Mouse (Mus musculus) left cerebral cortex, adult 2 months (tissue): ENCODE results near the gene Lin7b. TPM values are rescaled to one million over a fixed set of nuclear protein-coding genes. Genes with fewer than 3 reads are reported as not detected.
A peak's percentile ranks its signal among the peaks of the same experiment; 100 is the strongest.

Experiments used
- DNase-seq, 2 experiments: peaks; one replicate each; pipeline ENCODE4 v3.0.0; 2021 to 2022; ENCODE audit warnings: low spot score in 2 of 2, mixed read lengths in 1 of 2; ENCODE audit errors: extremely low spot score in 1 of 2
- H3K27ac ChIP-seq: fragments of 200-600 bp; 2 replicates; pipeline ENCODE4 v1.8.1; 2022
- H3K4me3 ChIP-seq: fragments of 200-600 bp; 2 replicates; pipeline ENCODE4 v1.8.1; 2022
- CTCF ChIP-seq: fragments of 200-600 bp; IDR thresholded peaks from 2 replicates; pipeline ENCODE4 v1.8.1; 2022; ENCODE audit warnings: antibody characterized with exemption, mild to moderate bottlenecking, moderate library complexity
- intact Hi-C: fragments of 180-260 bp; cut with DNase I; formaldehyde crosslinking; loops from one replicate; pipeline ENCODE4 v1.15.1; 2025
- total RNA-seq, 2 experiments: library from RNA; stranded (reverse); gene quantifications; 2 replicates each; pipeline ENCODE4 v1.2.3; 2021

Lin7b gene
- total RNA-seq, 2 experiments from 2014 or later = 156 to 178 TPM

- peak in 1 of 2 experiments; percentile 41 for DNase-seq
- H3K27ac ChIP-seq = no peak overlapping the region
- peak; percentile 9; the same call in 1 of the 2 replicates for TF ChIP-seq CTCF
- intact Hi-C loops = loop anchor here (2.0 kb wide), 1 partner anchor 39 kb away; no protein-coding TSS in a partner anchor
- H3K4me3 ChIP-seq = peak overlapping the region; percentile 38
These were observed 30.8 kb downstream of the Lin7b start for GRCm38 (mm10) chr7:45339410-45340065.

DNA sequence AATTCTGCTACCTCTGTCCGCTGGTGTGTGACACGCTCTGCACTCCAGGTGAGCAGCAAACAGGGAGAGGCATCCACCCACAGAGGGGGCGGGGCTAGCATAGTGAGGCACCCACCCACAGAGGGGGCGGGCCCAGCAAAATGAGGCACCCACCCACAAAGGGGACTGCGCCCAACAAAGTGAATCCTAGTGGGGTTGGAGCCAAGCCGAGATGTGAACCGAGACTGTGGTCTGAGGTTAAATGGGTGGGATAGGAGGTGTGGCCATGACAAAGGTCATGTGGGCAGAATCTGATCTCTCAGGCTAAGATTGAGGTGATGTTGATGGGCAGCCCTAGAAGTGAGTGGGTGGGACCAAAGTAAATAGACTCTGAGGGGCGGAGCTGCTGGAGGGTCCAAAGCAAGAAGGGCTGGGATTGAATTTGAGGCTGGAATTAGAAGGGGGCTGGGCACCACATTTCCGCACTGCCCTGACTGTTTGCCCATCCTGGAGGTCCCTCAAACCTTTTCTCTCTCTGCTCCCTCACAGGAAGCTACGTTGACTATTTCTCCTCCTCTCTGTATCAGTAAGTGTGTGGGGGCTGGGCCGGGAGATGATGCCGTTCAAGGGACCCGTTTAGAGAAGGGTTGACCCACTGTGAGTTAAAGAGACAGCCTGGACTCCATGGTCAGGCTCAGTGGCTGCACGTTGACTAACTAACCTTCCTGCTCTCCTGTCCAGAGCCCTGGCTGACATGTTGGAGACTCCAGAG is 32.0 kb downstream of the Lin7b start:
- Histone ChIP-seq H3K27ac (no peak overlapping the region), H3K4me3 (no peak overlapping the region)
- peak in 1 of 2 experiments; percentile 39 for DNase-seq
- intact Hi-C loops = no loop called here
- no peak for TF ChIP-seq CTCF

DNA sequence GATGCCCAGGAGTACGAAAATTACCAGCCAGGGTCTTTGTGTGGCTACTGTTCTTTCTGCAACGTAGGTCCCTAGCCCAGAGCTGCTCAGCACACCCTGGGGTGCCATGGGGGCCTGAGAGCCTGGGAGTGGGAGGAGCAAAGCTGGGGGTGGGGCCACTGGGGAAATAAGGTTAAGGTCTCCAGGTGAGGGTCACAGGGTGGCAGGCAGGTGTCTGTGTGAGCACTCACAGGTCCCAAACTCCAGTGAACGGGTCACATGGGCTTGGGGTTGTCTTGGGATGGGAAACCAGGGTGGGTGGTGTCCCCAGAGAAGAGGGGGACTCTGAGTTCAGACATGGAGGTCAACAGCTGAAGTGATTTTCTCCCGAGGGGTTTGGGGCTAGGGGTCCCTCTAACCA is 32.9 kb downstream of the Lin7b start:
- DNase-seq = no peak
- Histone ChIP-seq H3K27ac (no peak overlapping the region), H3K4me3 (no peak overlapping the region)
- intact Hi-C loops = no loop called here
- TF ChIP-seq CTCF = no peak

DNA sequence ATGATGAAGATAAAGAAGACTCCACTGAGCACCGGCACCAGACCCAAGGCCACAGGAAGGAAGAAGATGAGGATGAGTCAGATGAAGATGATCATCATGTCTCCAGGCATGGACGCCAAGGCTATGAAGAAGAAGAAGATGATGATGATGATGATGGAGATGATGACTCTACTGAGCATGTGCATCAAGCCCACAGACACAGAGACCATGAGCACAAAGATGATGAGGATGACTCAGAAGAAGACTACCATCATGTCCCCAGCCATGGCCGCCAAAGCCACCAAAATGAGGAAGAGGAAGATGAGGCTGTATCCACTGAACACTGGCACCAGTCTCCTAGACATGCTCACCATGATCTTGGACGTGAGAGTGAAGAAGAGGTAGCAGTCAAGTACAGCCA is 34.1 kb downstream of the Lin7b start:
- no peak for TF ChIP-seq CTCF
- Histone ChIP-seq H3K4me3 (no peak overlapping the region), H3K27ac (no peak overlapping the region)
- no peak for DNase-seq
- intact Hi-C loops = no loop called here

GRCm38 (mm10) chr7:45335056-45335455 is 35.3 kb downstream of the Lin7b start, which contains the start of gene Hrc:
Gene Hrc, plus strand, starts transcription at chr7:45335290.
- no peak for DNase-seq
- TF ChIP-seq CTCF = no peak
- intact Hi-C loops = no loop called here
- Histone ChIP-seq H3K27ac (no peak within 1 kb of the TSS), H3K4me3 (no peak within 1 kb of the TSS)

GRCm38 (mm10) chr7:45334605-45335004 is 35.8 kb downstream of the Lin7b start:
- Histone ChIP-seq H3K4me3 (no peak overlapping the region), H3K27ac (no peak overlapping the region)
- no peak for DNase-seq
- intact Hi-C loops = no loop called here
- TF ChIP-seq CTCF = no peak

DNA sequence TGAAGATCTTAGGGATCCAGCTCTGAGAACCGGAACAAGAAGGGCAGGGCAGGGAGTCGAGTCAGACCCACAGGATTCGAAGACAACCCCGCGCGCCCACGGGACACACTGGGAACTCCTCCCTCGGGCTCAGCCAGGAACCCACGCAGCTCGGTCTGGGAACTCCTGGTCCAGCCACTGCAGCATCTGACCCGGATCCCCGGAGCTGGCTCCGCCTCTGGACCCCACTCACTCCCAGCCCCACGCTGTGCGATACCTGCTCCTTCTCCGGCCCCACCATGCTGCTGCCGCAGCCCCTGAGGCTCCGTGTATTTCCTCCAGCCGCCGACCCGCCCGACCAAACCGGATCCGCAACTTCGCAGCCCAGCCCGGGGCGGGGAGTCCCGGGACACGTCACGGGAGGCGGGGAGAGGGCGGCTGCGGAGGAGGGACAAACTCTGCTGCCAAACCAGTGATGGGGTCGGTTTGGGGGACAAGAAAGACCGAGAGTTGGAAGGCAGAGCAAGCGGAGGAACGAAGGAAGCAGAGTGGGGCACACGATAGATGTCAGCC is 36.9 kb downstream of the Lin7b start, which contains the start of gene Trpm4:
Gene Trpm4 (minus strand): TSS at position 350 of the 552 bp plus-strand sequence.
- DNase-seq = peak; percentile 69 to 80
- intact Hi-C loops = no loop called here
- Histone ChIP-seq H3K27ac (peak within 1 kb of the TSS; percentile 89), H3K4me3 (peak within 1 kb of the TSS; percentile 71)
- no peak for TF ChIP-seq CTCF

- DNase-seq = peak in 1 of 2 experiments; percentile 44
- intact Hi-C loops = no loop called here
- TF ChIP-seq CTCF = no peak
- peak overlapping the region; percentile 71 for H3K4me3 ChIP-seq
- peak overlapping the region; percentile 89 for H3K27ac ChIP-seq
These were observed 37.5 kb downstream of the Lin7b start for GRCm38 (mm10) chr7:45332685-45333425.

DNA sequence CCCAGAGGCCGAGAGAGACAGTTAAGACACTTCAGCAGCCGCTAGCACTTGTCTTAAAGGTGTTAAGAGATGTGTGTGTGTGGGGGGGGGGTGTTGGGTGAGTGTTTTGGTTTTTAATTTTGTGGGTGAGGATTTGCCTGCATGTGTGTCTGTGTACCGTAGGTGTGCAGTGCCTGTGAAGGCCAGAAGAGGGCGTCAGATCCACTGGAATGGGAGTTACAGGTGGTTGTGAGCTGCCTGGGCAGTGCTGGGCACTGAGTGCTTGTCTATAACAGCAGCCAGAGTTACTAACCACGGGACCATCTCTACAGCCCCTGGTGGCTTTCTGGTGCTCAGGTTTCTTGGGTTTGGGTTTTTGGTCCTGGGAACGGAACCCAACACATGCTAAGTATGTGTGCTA is 38.9 kb downstream of the Lin7b start:
- TF ChIP-seq CTCF = peak; percentile 22
- no peak for DNase-seq
- intact Hi-C loops = no loop called here
- Histone ChIP-seq H3K27ac (no peak overlapping the region), H3K4me3 (no peak overlapping the region)

DNA sequence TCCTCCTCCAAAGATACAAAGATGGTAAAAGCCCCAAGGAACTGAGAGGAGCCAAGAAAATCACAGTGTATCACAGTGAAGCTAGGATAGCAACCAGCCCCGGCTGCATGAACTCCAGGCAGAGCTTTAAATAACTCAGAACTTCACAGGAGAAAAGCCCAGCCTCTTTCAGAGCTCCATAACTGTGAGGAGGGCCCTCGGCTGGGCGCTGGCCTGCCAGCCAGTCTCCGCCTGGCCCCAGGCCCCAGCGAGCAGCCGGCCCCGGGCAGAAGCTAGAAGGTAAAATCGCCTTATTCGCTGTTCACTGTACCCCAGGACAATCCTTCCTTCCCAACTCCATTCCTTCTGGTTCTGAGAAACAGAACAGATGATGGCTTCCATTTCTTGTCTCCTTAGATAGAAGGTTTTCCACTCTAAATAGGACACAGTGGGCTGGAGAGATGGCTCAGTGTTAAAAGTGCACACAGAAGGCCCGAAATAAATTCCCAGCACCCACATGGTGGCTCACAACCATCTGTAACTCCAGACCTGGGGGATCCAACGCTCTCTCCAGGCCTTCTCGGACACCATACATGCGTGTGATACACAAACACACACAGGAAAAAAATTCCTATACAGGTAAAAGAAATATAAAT is 41.4 kb downstream of the Lin7b start:
- TF ChIP-seq CTCF = no peak
- Histone ChIP-seq H3K4me3 (no peak overlapping the region), H3K27ac (peak overlapping the region; percentile 75)
- DNase-seq = no peak
- intact Hi-C loops = no loop called here

DNA sequence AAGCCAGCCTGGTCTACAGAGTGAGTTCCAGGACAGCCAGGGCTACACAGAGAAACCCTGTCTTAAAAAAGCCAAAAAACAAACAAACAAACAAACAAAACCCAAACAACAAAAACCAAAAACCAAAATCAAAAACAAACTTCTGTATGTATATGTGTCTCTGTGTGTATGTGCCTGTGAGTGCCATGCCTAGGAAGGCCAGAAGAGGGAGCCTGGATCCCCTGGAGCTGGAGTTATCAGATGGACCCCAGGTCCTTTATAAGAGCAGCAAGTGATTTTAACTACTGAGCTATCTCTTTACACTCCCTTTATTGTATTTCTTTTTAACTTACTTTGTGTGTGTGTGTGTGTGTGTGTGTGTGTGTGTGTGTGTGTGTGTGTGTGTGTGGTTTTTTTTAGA is 44.6 kb downstream of the Lin7b start:
- TF ChIP-seq CTCF = peak; percentile 1; the same call in 1 of the 2 replicates

More for the DNA sequence above, 44.6 kb downstream of the Lin7b start:
- DNase-seq = no peak
- intact Hi-C loops = no loop called here
- H3K4me3 ChIP-seq = no peak overlapping the region
- no peak overlapping the region for H3K27ac ChIP-seq
